Mouse (Mus musculus) CD4-positive helper T cell, adult 2 months (primary cell): ENCODE data around the gene Gmfb.

ENCODE experiments used
- DNase-seq: peaks from one replicate; pipeline ENCODE4 v3.0.0-alpha.2; 2012; ENCODE audit warnings: low read depth, missing footprints, low spot score

Gene Gmfb

GRCm38 (mm10) chr14:46803259-46803658 lies 18.8 kb downstream of the Gmfb start:
- DNase-seq: no peak

GRCm38 (mm10) chr14:46800684-46801345 lies 21.2 kb downstream of the Gmfb start:
- no peak for DNase-seq

GRCm38 (mm10) chr14:46794157-46794556 lies 27.9 kb downstream of the Gmfb start:
- DNase-seq: no peak

- no peak for DNase-seq
These were observed 31.3 kb downstream of the Gmfb start for GRCm38 (mm10) chr14:46790723-46791122.

GRCm38 (mm10) chr14:46790303-46790702 lies 31.7 kb downstream of the Gmfb start:
- peak; percentile 43 for DNase-seq

- DNase-seq: no peak
These were observed 33.5 kb downstream of the Gmfb start for GRCm38 (mm10) chr14:46788505-46788901.

GRCm38 (mm10) chr14:46787787-46788504 lies 34.1 kb downstream of the Gmfb start, which contains the start of gene Cnih1:
Gene Cnih1, minus strand, starts transcription at chr14:46788411.
- DNase-seq: peak; percentile 91

GRCm38 (mm10) chr14:46787454-46787786 lies 34.6 kb downstream of the Gmfb start:
- DNase-seq: no peak

- no peak for DNase-seq
These were observed 36.8 kb downstream of the Gmfb start for GRCm38 (mm10) chr14:46785247-46785646.

GRCm38 (mm10) chr14:46783327-46783926 lies 38.6 kb downstream of the Gmfb start:
- no peak for DNase-seq

- peak; percentile 12 for DNase-seq
These were observed 39.7 kb downstream of the Gmfb start for GRCm38 (mm10) chr14:46782187-46782828.

GRCm38 (mm10) chr14:46781086-46781485 lies 41.0 kb downstream of the Gmfb start:
- DNase-seq: no peak

- no peak for DNase-seq
These were observed 42.8 kb downstream of the Gmfb start for GRCm38 (mm10) chr14:46779217-46779616.

GRCm38 (mm10) chr14:46778756-46779155 lies 43.3 kb downstream of the Gmfb start:
- no peak for DNase-seq

- no peak for DNase-seq
These were observed 52.0 kb downstream of the Gmfb start for GRCm38 (mm10) chr14:46770036-46770435.

GRCm38 (mm10) chr14:46767116-46767515 lies 54.9 kb downstream of the Gmfb start:
- DNase-seq: no peak

- peak; percentile 7 for DNase-seq
These were observed 60.9 kb downstream of the Gmfb start for GRCm38 (mm10) chr14:46761186-46761585.

GRCm38 (mm10) chr14:46760355-46761029 lies 61.5 kb downstream of the Gmfb start, which contains the start of gene Cdkn3:
Gene Cdkn3, plus strand, starts transcription at chr14:46760541.
- peak; percentile 96 for DNase-seq

GRCm38 (mm10) chr14:46759970-46760354 lies 62.1 kb downstream of the Gmfb start:
- no peak for DNase-seq
